Mouse (Mus musculus) heart, adult 18-20 months (tissue): ENCODE measurements around the gene Sult6b1. TPM values are rescaled to one million over a fixed set of nuclear protein-coding genes. Genes with fewer than 3 reads are reported as not detected.

Source experiments
- DNase-seq, 2 experiments: peaks; one replicate each; pipeline ENCODE4 v3.0.0; 2021 to 2022; ENCODE audit warnings: mixed read lengths in 1 of 2
- total RNA-seq, 2 experiments: library from RNA; stranded (reverse); gene quantifications; 2 replicates each; pipeline ENCODE4 v1.2.3; 2021

Sult6b1 gene
- total RNA-seq, 2 experiments from 2014 or later: not detected

- DNase-seq: no peak
Measured at GRCm38 (mm10) chr17:78885286-78886065, 21.3 kb downstream of the Sult6b1 start.

GRCm38 (mm10) chr17:78883291-78883690 is 23.5 kb downstream of the Sult6b1 start:
- DNase-seq: no peak

GRCm38 (mm10) chr17:78882401-78883112 is 24.2 kb downstream of the Sult6b1 start, which contains the start of gene Eif2ak2:
Gene Eif2ak2 (minus strand): TSS chr17:78882573.
- peak; percentile 86 to 91 for DNase-seq

- peak; percentile 4 to 36 for DNase-seq
Measured at GRCm38 (mm10) chr17:78881878-78882304, 24.9 kb downstream of the Sult6b1 start.

- DNase-seq: no peak
Measured at GRCm38 (mm10) chr17:78873886-78874285, 32.9 kb downstream of the Sult6b1 start.

GRCm38 (mm10) chr17:78856243-78856642 is 50.5 kb downstream of the Sult6b1 start:
- DNase-seq: no peak

GRCm38 (mm10) chr17:78842271-78842928 is 64.4 kb downstream of the Sult6b1 start:
- DNase-seq: no peak

GRCm38 (mm10) chr17:78836056-78836455 is 70.7 kb downstream of the Sult6b1 start:
- DNase-seq: no peak

GRCm38 (mm10) chr17:78834856-78835835 is 71.6 kb downstream of the Sult6b1 start, which contains the start of the genes Heatr5b and Gpatch11:
Gene Heatr5b (minus strand): TSS chr17:78835364.
Gene Gpatch11 (plus strand): TSS chr17:78835567.
- peak; percentile 98 to 99 for DNase-seq

Other genes starting within 250 kb of the Sult6b1 start
- 10 to 100 TPM; 22.5 to 23.0 TPM for gene Strn, start 169.8 kb downstream of the Sult6b1 start, total RNA-seq
- 10 to 100 TPM; 39.5 to 46.3 TPM for gene Heatr5b, start 71.6 kb downstream of the Sult6b1 start, total RNA-seq
- gene Gpatch11, start 71.4 kb downstream of the Sult6b1 start, total RNA-seq: 10 to 100 TPM; 25.0 to 30.6 TPM
- gene Eif2ak2, start 24.4 kb downstream of the Sult6b1 start, total RNA-seq: 1 to 10 TPM; 9.3 to 9.6 TPM
- 10 to 100 TPM; 69.4 to 71.8 TPM for gene Cebpzos, start 9.5 kb upstream of the Sult6b1 start, total RNA-seq
- 10 to 100 TPM; 22.1 to 24.4 TPM for gene Cebpz, start 30.1 kb upstream of the Sult6b1 start, total RNA-seq
- 10 to 100 TPM; 41.2 to 51.6 TPM for gene Ndufaf7, start 30.1 kb upstream of the Sult6b1 start, total RNA-seq
- 10 to 100 TPM; 15.9 to 16.0 TPM for gene Prkd3, start 113.8 kb upstream of the Sult6b1 start, total RNA-seq
- 1 to 10 TPM; 3.9 to 5.3 TPM for gene Qpct, start 144.9 kb upstream of the Sult6b1 start, total RNA-seq